Mouse (Mus musculus) ES-CJ7 (cell line): ENCODE results near the gene Gm48551.

ENCODE experiments used
- DNase-seq: peaks from one replicate; pipeline ENCODE4 v3.0.0; 2011; ENCODE audit warnings: low read depth, low spot score

Gene Gm48551

GRCm38 (mm10) chr10:81384605-81384982 is 328 bp downstream of the Gm48551 start:
- no peak for DNase-seq

DNA sequence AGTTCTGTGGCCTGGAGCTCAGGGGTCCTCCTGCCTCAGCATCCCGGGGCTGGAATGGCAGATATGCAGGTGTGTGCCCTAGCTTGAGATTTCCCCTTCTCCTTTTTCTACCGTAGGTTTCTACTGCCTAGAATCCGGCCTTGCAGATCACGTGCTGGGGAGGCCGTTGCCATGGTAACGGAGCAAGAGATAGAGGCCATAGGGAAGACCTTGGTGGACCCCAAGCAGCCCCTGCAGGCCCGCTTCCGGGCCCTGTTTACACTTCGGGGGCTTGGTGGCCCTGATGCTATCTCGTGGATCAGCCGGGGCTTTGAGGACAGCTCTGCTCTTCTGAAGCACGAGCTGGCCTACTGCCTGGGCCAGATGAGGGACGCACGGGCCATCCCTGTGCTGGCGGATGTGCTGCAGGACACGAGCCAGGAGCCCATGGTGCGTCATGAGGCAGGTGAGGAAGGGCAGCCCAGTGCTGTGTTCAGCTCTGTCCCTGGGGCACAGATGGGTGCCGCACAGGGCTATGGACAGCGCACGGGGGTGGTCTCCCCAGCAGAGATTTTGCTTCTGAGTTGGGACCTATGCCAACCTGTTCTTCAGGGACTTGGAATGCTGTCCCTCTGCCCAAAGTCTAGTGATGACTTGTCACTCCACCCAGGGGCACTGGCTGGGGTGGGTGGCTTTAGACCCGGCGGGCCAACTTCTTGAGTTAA is 1.5 kb downstream of the Gm48551 start:
- no peak for DNase-seq

DNA sequence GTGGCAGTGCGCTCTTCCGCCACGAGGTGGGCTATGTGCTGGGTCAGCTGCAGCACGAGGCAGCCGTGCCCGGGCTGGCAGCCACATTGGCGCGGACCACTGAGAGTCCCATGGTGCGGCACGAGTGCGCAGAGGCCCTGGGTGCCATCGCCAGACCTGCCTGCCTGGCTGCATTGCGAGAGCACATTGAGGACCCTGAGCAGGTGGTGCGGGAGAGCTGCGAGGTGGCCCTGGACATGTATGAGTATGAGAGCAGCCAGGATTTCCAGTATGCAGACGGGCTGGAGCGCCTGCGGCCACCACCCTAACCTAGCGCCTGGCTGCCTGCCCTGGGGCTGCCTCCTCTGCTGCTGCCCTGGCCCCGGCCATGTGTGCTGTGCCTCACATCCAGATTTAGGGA is 3.5 kb downstream of the Gm48551 start:
- no peak for DNase-seq

- no peak for DNase-seq
Observed at GRCm38 (mm10) chr10:81388505-81389055, 4.3 kb downstream of the Gm48551 start, which contains the start of gene Gm48552. Gene Gm48552 (plus strand): TSS chr10:81389005.

GRCm38 (mm10) chr10:81389373-81389772 is 5.1 kb downstream of the Gm48551 start:
- DNase-seq: no peak

GRCm38 (mm10) chr10:81389801-81390677 is 5.8 kb downstream of the Gm48551 start:
- peak; percentile 57 for DNase-seq

- DNase-seq: no peak
Observed at GRCm38 (mm10) chr10:81390678-81390965, 6.4 kb downstream of the Gm48551 start.

DNA sequence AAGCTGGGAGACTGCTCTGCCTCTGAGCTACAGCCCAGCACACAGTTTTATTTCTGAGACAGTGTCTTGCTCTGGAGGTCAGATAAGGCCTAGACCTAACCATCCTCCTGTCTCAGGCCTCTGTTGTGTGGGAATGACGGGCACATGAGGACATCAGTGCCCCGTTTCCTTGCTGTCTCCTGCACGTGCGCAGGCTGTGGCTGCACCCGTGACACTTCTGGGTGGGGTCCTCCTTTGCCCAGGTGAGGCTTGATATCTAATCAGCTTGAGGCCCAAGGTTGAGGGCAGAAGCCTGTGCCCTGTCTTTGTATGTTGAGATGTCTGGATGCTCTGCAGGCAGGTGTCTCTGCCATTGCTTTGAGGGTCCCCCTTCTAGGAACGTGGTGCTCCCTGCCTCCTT is 8.0 kb downstream of the Gm48551 start:
- DNase-seq: no peak

DNA sequence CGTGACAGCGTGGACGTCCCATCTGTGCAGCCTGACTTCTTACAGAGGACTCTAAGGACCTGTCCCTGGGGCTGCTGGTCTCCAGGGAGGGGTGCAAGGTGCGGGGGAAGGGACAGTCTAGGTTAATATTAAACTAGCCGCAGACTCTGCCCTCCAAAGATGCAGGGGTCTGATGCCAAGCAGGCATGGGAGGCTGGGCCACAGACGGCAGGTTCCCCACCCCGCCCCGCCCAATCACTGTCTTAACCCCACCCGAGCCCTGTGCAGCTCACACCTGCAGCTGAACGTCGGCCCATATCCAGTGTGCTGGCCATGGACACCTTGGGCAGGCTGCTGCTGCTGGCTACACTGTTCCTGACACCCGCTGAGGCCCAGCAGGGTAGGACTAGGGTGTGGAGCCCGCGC is 8.5 kb downstream of the Gm48551 start, which contains the start of gene Smim24:
Gene Smim24, plus strand, starts transcription at position 271 of the 405 bp plus-strand sequence.
- DNase-seq: no peak

DNA sequence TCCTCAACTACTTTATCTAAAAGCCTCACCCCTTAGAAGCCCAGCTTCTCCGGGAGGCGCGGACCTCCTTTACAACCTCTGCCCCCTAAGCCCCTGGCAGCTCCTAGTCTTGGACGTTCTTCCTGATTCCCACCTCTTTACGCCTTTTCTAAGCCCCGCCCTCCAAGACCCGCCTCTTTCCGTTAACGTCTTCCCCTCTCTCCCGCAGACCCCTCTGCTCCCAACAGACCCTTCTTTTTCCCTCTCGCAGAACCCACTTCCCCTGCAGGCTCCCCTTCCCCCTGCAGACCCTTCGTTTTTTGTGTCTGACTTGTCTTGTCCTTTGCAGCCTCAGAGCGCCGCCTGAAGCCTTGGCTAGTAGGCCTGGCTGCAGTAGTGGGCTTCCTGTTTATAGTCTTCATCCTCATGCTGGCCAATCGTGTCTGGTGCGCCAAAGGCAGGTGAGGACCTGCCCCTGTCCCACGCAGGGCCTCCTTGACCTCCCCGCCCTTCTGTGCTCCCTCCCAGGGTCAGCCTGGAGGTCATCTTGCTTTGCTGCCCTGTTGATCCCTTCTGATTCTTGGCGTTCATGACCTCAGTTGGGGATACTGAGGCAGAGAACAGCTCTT is 9.3 kb downstream of the Gm48551 start:
- no peak for DNase-seq

- peak; percentile 80 for DNase-seq
Observed at GRCm38 (mm10) chr10:81395127-81395526, 10.9 kb downstream of the Gm48551 start.

- DNase-seq: no peak
Observed at GRCm38 (mm10) chr10:81395865-81396264, 11.6 kb downstream of the Gm48551 start.

- no peak for DNase-seq
Observed at GRCm38 (mm10) chr10:81396749-81397148, 12.5 kb downstream of the Gm48551 start.

DNA sequence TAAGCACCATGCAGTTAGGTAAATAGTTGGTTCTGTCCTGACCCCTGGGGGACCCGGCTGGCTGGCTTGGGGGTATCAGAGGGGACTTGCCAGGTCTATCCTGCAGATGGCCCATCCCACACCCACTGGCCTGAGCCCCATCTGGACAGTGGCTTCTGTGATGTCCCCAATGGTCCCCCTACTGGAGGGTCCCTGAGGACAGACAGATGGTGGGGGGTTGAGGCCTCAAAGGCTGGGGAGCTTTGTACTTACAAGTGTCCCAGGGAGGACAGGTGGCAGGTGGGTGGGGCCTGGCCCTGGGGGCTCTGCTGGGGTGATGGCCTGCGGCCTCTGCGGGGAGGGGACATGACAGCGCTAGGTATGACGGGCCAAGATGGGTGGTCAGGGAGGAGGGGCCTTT is 15.0 kb downstream of the Gm48551 start:
- DNase-seq: no peak

- no peak for DNase-seq
Observed at GRCm38 (mm10) chr10:81399798-81400308, 15.6 kb downstream of the Gm48551 start.

- DNase-seq: no peak
Observed at GRCm38 (mm10) chr10:81400371-81401204, 16.3 kb downstream of the Gm48551 start.

DNA sequence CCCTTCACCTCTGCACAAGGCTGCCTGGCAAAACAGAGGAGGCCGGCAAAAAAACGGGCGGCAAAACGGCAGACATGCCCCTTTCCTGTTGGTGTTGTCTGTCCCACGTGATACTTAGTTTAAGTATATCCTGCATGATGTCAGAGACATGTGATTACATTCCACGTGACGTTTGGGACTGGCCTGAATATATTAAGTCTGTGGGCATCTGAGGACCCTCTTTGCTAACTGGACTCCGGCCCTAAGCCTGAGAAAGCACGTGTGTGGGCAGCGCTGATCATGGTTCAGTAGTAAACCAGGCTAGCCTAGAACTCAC is 16.9 kb downstream of the Gm48551 start:
- DNase-seq: peak; percentile 86

DNA sequence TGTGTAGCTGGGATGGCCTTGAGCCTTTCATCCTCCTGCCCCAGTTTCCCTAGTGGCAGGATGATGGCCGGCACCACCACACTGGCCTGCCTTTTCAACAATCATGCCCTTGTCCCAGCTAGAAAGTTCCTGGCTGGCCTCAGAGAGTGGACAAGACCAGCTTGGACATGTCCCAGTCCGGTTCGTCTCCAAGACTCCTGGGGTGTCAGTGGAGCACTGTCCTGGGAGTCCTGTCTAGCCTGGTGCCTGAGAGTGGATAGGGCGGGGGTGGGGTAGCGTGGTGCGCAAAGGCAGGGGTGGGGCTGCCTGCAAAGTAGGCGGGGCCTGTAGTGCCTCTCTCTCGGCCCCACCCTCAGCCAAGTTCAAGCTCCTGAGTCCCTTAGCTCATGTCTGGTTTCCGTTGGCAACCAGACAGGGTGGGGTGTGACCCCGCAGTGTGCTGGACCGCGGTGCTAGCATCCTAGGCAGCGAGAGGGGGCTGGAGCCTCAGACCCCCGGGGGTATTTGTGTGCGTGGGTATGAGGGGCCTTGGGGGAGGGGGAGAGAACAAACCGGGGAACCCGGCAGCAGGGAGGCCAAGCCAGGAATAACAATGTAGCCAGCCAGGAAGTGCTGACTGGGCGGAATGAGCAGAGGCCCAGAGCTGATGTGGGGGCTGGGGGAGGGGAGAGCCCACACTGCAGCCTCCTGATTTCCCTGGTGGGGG is 17.4 kb downstream of the Gm48551 start:
- DNase-seq: peak; percentile 98

DNA sequence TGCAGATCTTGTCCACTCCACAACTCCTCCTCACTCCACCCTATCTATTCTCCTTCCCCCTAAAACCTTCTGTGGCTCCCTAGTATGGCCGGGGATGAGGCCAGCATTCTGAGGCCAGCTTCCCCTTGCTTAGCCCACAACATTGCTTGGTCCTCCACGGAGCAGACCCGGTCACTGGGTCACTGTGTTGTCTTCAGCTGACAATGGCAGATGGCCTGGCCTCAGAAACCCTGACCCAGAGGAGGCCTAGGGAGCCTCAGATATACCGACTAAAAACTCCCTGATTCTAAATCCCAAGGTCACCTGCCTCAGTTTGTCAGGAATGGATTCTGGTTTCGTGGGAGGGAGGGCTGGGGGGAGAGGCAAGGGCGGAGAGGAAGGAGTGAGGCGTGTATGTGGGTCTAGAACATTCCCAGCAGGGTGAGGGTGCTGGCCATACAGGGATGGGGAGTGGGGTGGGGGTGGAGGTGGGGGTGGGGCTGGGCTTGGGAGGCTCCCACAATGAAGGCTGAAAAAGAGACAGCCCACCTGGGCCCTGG is 18.0 kb downstream of the Gm48551 start:
- DNase-seq: peak; percentile 59

- DNase-seq: no peak
Observed at GRCm38 (mm10) chr10:81403511-81403910, 19.2 kb downstream of the Gm48551 start.
